Mouse (Mus musculus) CH12.LX (cell line): ENCODE results near the gene Prr5l. TPM values are rescaled to one million over a fixed set of nuclear protein-coding genes. Genes with fewer than 3 reads are reported as not detected.
A peak's percentile ranks its signal among the peaks of the same experiment; 100 is the strongest.

ENCODE experiments used
- DNase-seq: peaks from one replicate; pipeline ENCODE4 v3.0.0-alpha.2; 2013; ENCODE audit errors: extremely low read depth
- H3K27ac ChIP-seq: 2 replicates; pipeline ENCODE4 v1.5.1; 2012; ENCODE audit warnings: low read depth, mild to moderate bottlenecking, control low read depth, moderate library complexity; ENCODE audit not compliant: insufficient read depth
- H3K27me3 ChIP-seq: replicated peaks from 2 replicates; pipeline ENCODE3; 2012; ENCODE audit warnings: inconsistent platforms
- H3K36me3 ChIP-seq, 2 experiments: replicated peaks in 1 of 2; 2 replicates each; pipeline versions ENCODE3 to v1.6.1; 2012; ENCODE audit warnings: inconsistent platforms in 1 of 2, low read length in 1 of 2, mild to moderate bottlenecking in 1 of 2, mixed read lengths in 1 of 2, moderate library complexity in 1 of 2; ENCODE audit not compliant: control insufficient read depth in 1 of 2, insufficient read depth in 1 of 2
- H3K4me1 ChIP-seq, 2 experiments: 2 replicates each; pipeline ENCODE4 v1.6.1; 2012; ENCODE audit warnings: inconsistent platforms in 1 of 2, moderate library complexity in 1 of 2; ENCODE audit not compliant: insufficient read depth in 2 of 2, control insufficient read depth in 1 of 2
- H3K4me2 ChIP-seq: 2 replicates; pipeline ENCODE4 v1.6.1; 2012; ENCODE audit warnings: low read depth, mild to moderate bottlenecking, control low read depth; ENCODE audit not compliant: poor library complexity, insufficient read depth, severe bottlenecking
- H3K4me3 ChIP-seq, 3 experiments: fragments of 150-350 bp in 1 of 3; sonication (generic) in 1 of 3; replicated peaks in 1 of 3; 2 replicates each; pipeline versions ENCODE3 to v1.5.1; 2011 to 2012; ENCODE audit warnings: low read depth in 2 of 3, low read length in 2 of 3, mild to moderate bottlenecking in 2 of 3, moderate library complexity in 2 of 3, control low read depth in 1 of 3, improper control_type of control experiment in 1 of 3, inconsistent platforms in 1 of 3, mixed read lengths in 1 of 3; ENCODE audit not compliant: poor library complexity in 1 of 3
- H3K79me2 ChIP-seq: replicated peaks from 2 replicates; pipeline ENCODE4 v1.6.1; 2012; ENCODE audit warnings: mild to moderate bottlenecking, moderate library complexity; ENCODE audit not compliant: control insufficient read depth, poor library complexity, insufficient read depth, severe bottlenecking; ENCODE audit errors: extremely low read depth
- H3K9ac ChIP-seq: 2 replicates; pipeline ENCODE4 v1.6.1; 2012; ENCODE audit warnings: low read depth, mild to moderate bottlenecking, control low read depth, moderate library complexity; ENCODE audit not compliant: insufficient read depth
- H3K9me3 ChIP-seq: replicated peaks from 2 replicates; pipeline ENCODE3; 2012; ENCODE audit warnings: low read length, inconsistent platforms, mixed read lengths
- CHD1 ChIP-seq: IDR thresholded peaks from 2 replicates; pipeline ENCODE4 v1.6.1; 2012; ENCODE audit warnings: low read depth, low read length, improper control_type of control experiment, inconsistent platforms
- CTCF ChIP-seq, 2 experiments: IDR thresholded peaks in 1 of 2; conservative IDR thresholded peaks in 1 of 2; 2 replicates each; pipeline ENCODE4 v1.5.1; 2011 to 2012; ENCODE audit warnings: low read depth in 2 of 2, low read length in 2 of 2, improper control_type of control experiment in 1 of 2, inconsistent platforms in 1 of 2, mild to moderate bottlenecking in 1 of 2, moderate library complexity in 1 of 2
- ELF1 ChIP-seq: IDR thresholded peaks from 2 replicates; pipeline ENCODE4 v1.6.1; 2014; ENCODE audit warnings: low read depth, mild to moderate bottlenecking, inconsistent platforms, low read length, improper control_type of control experiment
- EP300 ChIP-seq: IDR thresholded peaks from 2 replicates; pipeline ENCODE4 v1.6.1; 2011; ENCODE audit warnings: low read length, improper control_type of control experiment
- ETS1 ChIP-seq: conservative IDR thresholded peaks from 2 replicates; pipeline ENCODE4 v1.6.1; 2012; ENCODE audit warnings: low read depth, mild to moderate bottlenecking, inconsistent platforms, low read length, improper control_type of control experiment, moderate library complexity
- GABPA ChIP-seq: IDR thresholded peaks from 2 replicates; pipeline ENCODE4 v1.6.1; 2012; ENCODE audit warnings: low read depth, low read length, improper control_type of control experiment, inconsistent platforms; ENCODE audit not compliant: insufficient replicate concordance
- HCFC1 ChIP-seq: IDR thresholded peaks from 2 replicates; pipeline ENCODE4 v1.6.1; 2012; ENCODE audit warnings: low read depth, mild to moderate bottlenecking, inconsistent platforms, low read length, improper control_type of control experiment
- IRF4 ChIP-seq: IDR thresholded peaks from 2 replicates; pipeline ENCODE4 v1.6.1; 2014; ENCODE audit warnings: low read depth, mild to moderate bottlenecking, inconsistent platforms, low read length, improper control_type of control experiment
- JUN ChIP-seq: IDR thresholded peaks from 2 replicates; pipeline ENCODE4 v1.6.1; 2011; ENCODE audit warnings: low read depth, mild to moderate bottlenecking, low read length, improper control_type of control experiment, moderate library complexity; ENCODE audit not compliant: insufficient read depth
- JUND ChIP-seq: conservative IDR thresholded peaks from 2 replicates; pipeline ENCODE4 v1.6.1; 2011; ENCODE audit warnings: low read depth, low read length, improper control_type of control experiment
- MAFK ChIP-seq: IDR thresholded peaks from 2 replicates; pipeline ENCODE4 v1.6.1; 2011; ENCODE audit warnings: low read length, improper control_type of control experiment; ENCODE audit not compliant: insufficient replicate concordance
- MAX ChIP-seq: IDR thresholded peaks from 2 replicates; pipeline ENCODE4 v1.6.1; 2011; ENCODE audit warnings: low read length, improper control_type of control experiment
- MAZ ChIP-seq: IDR thresholded peaks from 2 replicates; pipeline ENCODE4 v1.6.1; 2012; ENCODE audit warnings: low read depth, mild to moderate bottlenecking, inconsistent platforms, low read length, improper control_type of control experiment, moderate library complexity
- MEF2A ChIP-seq: IDR thresholded peaks from 2 replicates; pipeline ENCODE4 v1.6.1; 2014; ENCODE audit warnings: low read depth, mild to moderate bottlenecking, inconsistent platforms, low read length, improper control_type of control experiment, borderline replicate concordance
- MYC ChIP-seq: IDR thresholded peaks from 2 replicates; pipeline ENCODE4 v1.6.1; 2011; ENCODE audit warnings: low read depth, mild to moderate bottlenecking, improper control_type of control experiment, low read length
- NELFE ChIP-seq: IDR thresholded peaks from 2 replicates; pipeline ENCODE4 v1.6.1; 2011; ENCODE audit warnings: low read depth, low read length, improper control_type of control experiment
- NRF1 ChIP-seq: IDR thresholded peaks from 2 replicates; pipeline ENCODE4 v1.6.1; 2014; ENCODE audit warnings: low read depth, mild to moderate bottlenecking, inconsistent platforms, low read length, improper control_type of control experiment, moderate library complexity
- PAX5 ChIP-seq: IDR thresholded peaks from 2 replicates; pipeline ENCODE4 v1.6.1; 2012; ENCODE audit warnings: low read length, inconsistent platforms, mixed read lengths
- POLR2A ChIP-seq: IDR thresholded peaks from 2 replicates; pipeline ENCODE4 v1.6.1; 2011; ENCODE audit warnings: low read depth, mild to moderate bottlenecking, improper control_type of control experiment, low read length
- RAD21 ChIP-seq: IDR thresholded peaks from 2 replicates; pipeline ENCODE4 v1.6.1; 2011; ENCODE audit warnings: low read depth, mild to moderate bottlenecking, low read length, improper control_type of control experiment, moderate library complexity
- SIN3A ChIP-seq: IDR thresholded peaks from 2 replicates; pipeline ENCODE4 v1.6.1; 2012; ENCODE audit warnings: low read length, improper control_type of control experiment, inconsistent platforms
- SMC3 ChIP-seq: IDR thresholded peaks from 2 replicates; pipeline ENCODE4 v1.6.1; 2011; ENCODE audit warnings: low read depth, low read length, improper control_type of control experiment
- TBP ChIP-seq: conservative IDR thresholded peaks from 2 replicates; pipeline ENCODE4 v1.6.1; 2011; ENCODE audit warnings: low read depth, low read length, improper control_type of control experiment
- TCF12 ChIP-seq: IDR thresholded peaks from 2 replicates; pipeline ENCODE4 v1.6.1; 2014; ENCODE audit warnings: low read depth, mild to moderate bottlenecking, inconsistent platforms, low read length, improper control_type of control experiment
- USF2 ChIP-seq: conservative IDR thresholded peaks from 2 replicates; pipeline ENCODE4 v1.6.1; 2011; ENCODE audit warnings: low read depth, low read length, improper control_type of control experiment
- ZC3H11A ChIP-seq: IDR thresholded peaks from 2 replicates; pipeline ENCODE4 v1.6.1; 2012; ENCODE audit warnings: low read depth, mild to moderate bottlenecking, inconsistent platforms, low read length, improper control_type of control experiment
- ZKSCAN1 ChIP-seq: IDR thresholded peaks from 2 replicates; pipeline ENCODE4 v1.6.1; 2012; ENCODE audit warnings: low read depth, inconsistent platforms, low read length, improper control_type of control experiment, borderline replicate concordance
- ZMIZ1 ChIP-seq: IDR thresholded peaks from 2 replicates; pipeline ENCODE4 v1.6.1; 2012; ENCODE audit warnings: low read depth, mild to moderate bottlenecking, inconsistent platforms, low read length, improper control_type of control experiment
- dilution Hi-C: fragments of 300-500 bp; cut with MboI; formaldehyde crosslinking; loops from 2 replicates; pipeline ENCODE4 v1.14.3; 2020; ENCODE audit warnings: low sequenced_read_pairs; ENCODE audit not compliant: extremely low pct_unique_long_range_greater_than_20kb, extremely low pct_ligation_motif_present
- in situ Hi-C: fragments of 300-500 bp; cut with MboI; formaldehyde crosslinking; loops from 3 replicates; pipeline ENCODE4 v1.14.3; 2019; ENCODE audit warnings: low sequenced_read_pairs, low pct_ligation_motif_present, low pct_unique_long_range_greater_than_20kb, mixed read lengths
- polyA plus RNA-seq: library from polyadenylated mRNA; unstranded; fragments of >175 nt; gene quantifications from 2 replicates; pipeline ENCODE4 v1.2.1, GENCODE M21; 2012; ENCODE audit warnings: low read depth; ENCODE audit not compliant: insufficient read length
- total RNA-seq, 2 experiments: library from RNA; depleted of rRNA; stranded (reverse); fragments of 300-350 nt in 1 of 2; fragments of >200 nt in 1 of 2; gene quantifications; 2 replicates each; pipeline ENCODE4 v1.2.3; 2012 to 2014

Prr5l gene
- total and polyA plus RNA-seq, 3 experiments, result 0.21 to 0.93 TPM; not detected in 1

DNA sequence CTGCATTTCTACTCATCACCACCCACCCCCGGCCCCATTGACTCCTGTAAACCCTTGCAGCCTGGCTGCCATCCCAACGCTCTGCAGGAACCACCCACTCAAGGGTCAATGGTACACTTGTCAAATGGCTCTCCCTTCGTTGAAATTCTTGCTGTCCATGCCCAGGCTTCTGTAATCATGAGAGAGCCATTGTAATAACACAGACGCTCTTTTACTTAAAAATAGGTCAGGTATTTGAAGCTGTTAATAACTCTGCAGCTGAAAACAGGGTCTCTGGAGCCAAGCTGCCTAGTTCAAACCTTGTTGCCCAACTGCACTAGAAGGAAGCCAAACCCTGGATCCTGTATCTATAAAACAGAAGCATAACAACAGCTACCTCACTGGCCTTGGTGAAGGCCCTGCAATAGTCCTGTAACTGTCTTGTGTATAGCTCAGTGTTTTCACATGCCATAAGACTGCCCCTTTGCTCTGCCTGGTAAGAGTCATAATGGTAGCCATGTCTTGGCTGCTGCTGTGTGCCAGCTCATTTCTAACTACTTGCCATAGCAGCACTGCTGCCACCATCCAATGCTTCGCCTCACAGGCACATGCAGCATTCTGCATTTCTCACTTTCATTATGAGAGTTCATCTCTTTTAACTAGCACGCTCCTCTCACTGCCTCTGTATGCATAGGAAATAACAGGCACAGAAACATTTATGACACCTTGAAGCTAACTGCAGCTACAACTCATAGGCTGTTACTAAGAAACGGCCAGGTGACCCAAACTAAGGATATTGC is 63.7 kb downstream of the Prr5l start (continued):
- TF ChIP-seq MAFK (peak; percentile 46; the same call in 1 of the 2 replicates), NELFE (no peak), EP300 (peak; percentile 95), CHD1 (no peak), TBP (no peak), USF2 (no peak), MAX (peak; percentile 74), MAZ (0 out of 2 replicates have a peak, but pooled peaks have one; percentile 41), JUND (peak; percentile 94), SIN3A (no peak), JUN (peak; percentile 90), MEF2A (peak; percentile 49; the same call in 1 of the 2 replicates), PAX5 (no peak), MYC (peak; percentile 76)

DNA sequence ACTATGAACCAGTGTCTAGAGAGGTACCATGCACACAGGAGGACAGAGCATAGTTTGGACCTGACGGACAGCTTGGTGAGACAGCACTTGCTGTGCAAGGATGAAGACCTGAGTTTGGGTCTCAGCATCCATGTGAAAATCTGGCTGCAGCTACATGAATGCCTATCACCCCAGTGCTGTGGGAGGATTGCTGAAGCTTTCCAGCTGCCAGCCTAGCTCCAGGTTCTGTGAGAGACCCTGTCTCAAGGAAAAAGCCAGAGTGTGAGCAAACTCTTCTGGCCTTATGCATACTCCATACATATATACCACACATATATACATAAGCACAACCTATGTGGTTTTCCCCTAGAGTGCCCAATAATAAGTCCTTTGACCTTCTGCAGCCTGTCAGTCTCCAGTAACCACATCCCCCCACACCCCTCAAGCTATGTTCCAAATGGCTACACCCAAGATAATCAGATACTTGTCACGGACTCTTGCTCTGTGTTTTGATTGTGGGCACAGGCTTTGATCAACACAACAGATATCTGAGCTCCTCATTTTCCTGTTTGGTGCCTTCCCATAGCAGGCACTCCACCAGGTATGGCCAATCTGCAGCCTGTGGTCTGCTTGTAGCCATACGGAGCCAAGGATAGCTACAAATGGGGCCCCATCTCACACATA is 66.0 kb downstream of the Prr5l start:
- TF ChIP-seq ZKSCAN1, result no peak
- no peak for TF ChIP-seq POLR2A
- TF ChIP-seq NRF1, result no peak
- no peak for TF ChIP-seq HCFC1
- no peak for TF ChIP-seq MEF2A
- no peak for TF ChIP-seq SIN3A
- TF ChIP-seq ZC3H11A, result no peak
- TF ChIP-seq CTCF (conservative IDR thresholded peaks at IDR 0.05 in 1 of 2, IDR thresholded peaks at IDR 0.05 in 1 of 2; ENCODE audit: low read depth in 2 of 2, low read length in 2 of 2), result no peak
- no peak for TF ChIP-seq IRF4
- no peak for TF ChIP-seq MAFK
- TF ChIP-seq ETS1, result no peak
- no peak for TF ChIP-seq ELF1
- TF ChIP-seq MYC, result no peak
- TF ChIP-seq RAD21, result no peak
- no peak for TF ChIP-seq USF2
- no peak for TF ChIP-seq ZMIZ1
- no peak for TF ChIP-seq PAX5
- no peak for TF ChIP-seq GABPA
- TF ChIP-seq SMC3, result no peak
- no peak for TF ChIP-seq TCF12
- TF ChIP-seq, all 38 proteins: peak for 0
- Histone ChIP-seq H3K27ac (no peak overlapping the region), H3K9me3 (no peaks in the 10 kb centered on the region), H3K4me2 (no peak overlapping the region), H3K9ac (no peak overlapping the region), H3K4me1 (peaks cover 8 to 9% of the 10 kb centered on the region in 2 experiments), H3K36me3 (no peaks in the 10 kb centered on the region), H3K4me3 (no peak overlapping the region), H3K27me3 (no peaks in the 10 kb centered on the region), H3K79me2 (no peaks in the 10 kb centered on the region)
- no peak for DNase-seq
- dilution Hi-C loops, result no loop called here
- in situ Hi-C loops, result no loop called here
